Mouse (Mus musculus): ENCODE data around the gene Mab21l1. TPM values are rescaled to one million over a fixed set of nuclear protein-coding genes. Genes with fewer than 3 reads are reported as not detected.

Mab21l1 gene
- polyA plus RNA-seq, 1 experiment from 2014 or later = 160 TPM

DNA sequence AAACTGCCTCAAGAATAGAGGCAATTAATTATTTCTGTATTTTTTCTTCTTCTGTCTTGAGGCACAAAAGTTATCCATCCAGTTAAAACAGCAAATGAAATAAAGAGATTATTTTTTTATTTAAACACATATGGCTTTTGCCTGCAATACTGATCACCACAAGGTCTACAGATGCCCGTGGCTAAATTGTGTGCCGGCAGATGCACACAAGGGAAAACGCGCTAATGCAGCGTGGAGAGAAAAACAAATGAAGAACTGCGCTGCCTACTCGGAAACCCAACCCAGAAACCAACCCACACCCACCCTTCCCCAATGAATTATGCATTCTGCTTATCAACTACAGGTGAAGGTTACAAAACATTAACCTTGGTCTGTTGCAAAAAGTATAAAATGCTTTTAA lies 7.1 kb upstream of the Mab21l1 start:
- 35% methylated on average over 7 of the region's 7 CpGs for WGBS
- Histone ChIP-seq H3K9me3 (ENCODE audit: control insufficient read depth, low read length) (no peaks in the 10 kb centered on the region), H3K9ac (ENCODE audit: low read depth, low read length) (no peak overlapping the region), H3K27me3 (replicated peaks; ENCODE audit: control insufficient read depth, insufficient read depth, low read length) (no peaks in the 10 kb centered on the region), H3K36me3 (ENCODE audit: control insufficient read depth, insufficient read depth, low read length) (no peaks in the 10 kb centered on the region), H3K4me2 (ENCODE audit: low read length) (no peak overlapping the region), H3K4me1 (ENCODE audit: control insufficient read depth, insufficient read depth, low read depth, low read length) (peaks cover 9% of the 10 kb centered on the region), H3K4me3 (ENCODE audit: low read length) (no peak overlapping the region), H3K27ac (ENCODE audit: low read depth, low read length) (peak overlapping the region; percentile 30; the same call in 1 of the 2 replicates)
- peak; percentile 38; the same call in 1 of the 2 replicates for ATAC-seq

DNA sequence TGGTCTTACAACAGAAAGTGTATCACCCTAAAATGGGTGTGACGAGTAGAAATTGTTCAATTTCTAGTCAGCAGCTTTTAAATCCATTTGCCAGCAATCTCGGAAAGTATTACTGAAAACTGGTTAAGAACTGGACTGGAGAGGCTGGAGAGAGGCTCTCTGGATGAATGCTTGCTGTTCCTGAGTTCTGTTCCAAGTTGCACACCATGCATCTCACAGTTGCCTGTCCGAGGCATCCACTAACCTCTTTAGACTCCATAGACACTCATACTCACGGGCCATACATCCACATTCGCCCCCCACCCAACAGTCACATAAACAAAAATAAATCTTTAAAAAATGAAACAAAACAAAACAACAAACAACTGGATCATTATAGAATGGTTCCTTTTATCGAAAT lies 6.6 kb upstream of the Mab21l1 start:
- Histone ChIP-seq H3K4me1 (ENCODE audit: control insufficient read depth, insufficient read depth, low read depth, low read length) (peaks cover 13% of the 10 kb centered on the region), H3K27me3 (replicated peaks; ENCODE audit: control insufficient read depth, insufficient read depth, low read length) (no peaks in the 10 kb centered on the region), H3K9ac (ENCODE audit: low read depth, low read length) (no peak overlapping the region), H3K27ac (ENCODE audit: low read depth, low read length) (peak overlapping the region; percentile 44), H3K36me3 (ENCODE audit: control insufficient read depth, insufficient read depth, low read length) (no peaks in the 10 kb centered on the region), H3K4me2 (ENCODE audit: low read length) (no peak overlapping the region), H3K4me3 (ENCODE audit: low read length) (no peak overlapping the region), H3K9me3 (ENCODE audit: control insufficient read depth, low read length) (no peaks in the 10 kb centered on the region)
- 69% methylated on average over 6 of the region's 6 CpGs for WGBS
- ATAC-seq = no peak

DNA sequence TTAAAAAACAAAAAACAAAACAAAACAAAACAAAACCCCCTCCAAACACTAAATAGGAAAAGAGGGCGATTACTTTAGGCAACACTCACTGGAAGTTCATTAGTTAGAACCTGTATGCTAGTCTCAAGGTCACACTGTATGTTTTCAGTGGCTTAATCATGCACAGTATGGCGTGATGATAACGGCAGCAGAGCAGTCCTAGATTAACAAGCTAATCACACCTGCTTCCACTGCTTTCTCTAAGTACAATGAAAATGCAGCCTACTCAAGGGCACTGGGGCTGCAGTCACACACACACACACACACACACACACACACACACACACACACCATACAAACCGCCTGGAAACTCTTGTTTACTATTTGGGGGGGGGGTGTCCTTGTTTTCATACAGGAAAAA lies 4.8 kb upstream of the Mab21l1 start:
- Histone ChIP-seq H3K4me2 (ENCODE audit: low read length) (peak overlapping the region; percentile 8), H3K4me3 (ENCODE audit: low read length) (no peak overlapping the region), H3K27me3 (replicated peaks; ENCODE audit: control insufficient read depth, insufficient read depth, low read length) (no peaks in the 10 kb centered on the region), H3K9me3 (ENCODE audit: control insufficient read depth, low read length) (no peaks in the 10 kb centered on the region), H3K9ac (ENCODE audit: low read depth, low read length) (no peak overlapping the region), H3K27ac (ENCODE audit: low read depth, low read length) (peak overlapping the region; percentile 66), H3K4me1 (ENCODE audit: control insufficient read depth, insufficient read depth, low read depth, low read length) (peaks cover 15% of the 10 kb centered on the region), H3K36me3 (ENCODE audit: control insufficient read depth, insufficient read depth, low read length) (no peaks in the 10 kb centered on the region)
- WGBS = 46% methylated on average over 4 of the region's 4 CpGs
- ATAC-seq = no peak

DNA sequence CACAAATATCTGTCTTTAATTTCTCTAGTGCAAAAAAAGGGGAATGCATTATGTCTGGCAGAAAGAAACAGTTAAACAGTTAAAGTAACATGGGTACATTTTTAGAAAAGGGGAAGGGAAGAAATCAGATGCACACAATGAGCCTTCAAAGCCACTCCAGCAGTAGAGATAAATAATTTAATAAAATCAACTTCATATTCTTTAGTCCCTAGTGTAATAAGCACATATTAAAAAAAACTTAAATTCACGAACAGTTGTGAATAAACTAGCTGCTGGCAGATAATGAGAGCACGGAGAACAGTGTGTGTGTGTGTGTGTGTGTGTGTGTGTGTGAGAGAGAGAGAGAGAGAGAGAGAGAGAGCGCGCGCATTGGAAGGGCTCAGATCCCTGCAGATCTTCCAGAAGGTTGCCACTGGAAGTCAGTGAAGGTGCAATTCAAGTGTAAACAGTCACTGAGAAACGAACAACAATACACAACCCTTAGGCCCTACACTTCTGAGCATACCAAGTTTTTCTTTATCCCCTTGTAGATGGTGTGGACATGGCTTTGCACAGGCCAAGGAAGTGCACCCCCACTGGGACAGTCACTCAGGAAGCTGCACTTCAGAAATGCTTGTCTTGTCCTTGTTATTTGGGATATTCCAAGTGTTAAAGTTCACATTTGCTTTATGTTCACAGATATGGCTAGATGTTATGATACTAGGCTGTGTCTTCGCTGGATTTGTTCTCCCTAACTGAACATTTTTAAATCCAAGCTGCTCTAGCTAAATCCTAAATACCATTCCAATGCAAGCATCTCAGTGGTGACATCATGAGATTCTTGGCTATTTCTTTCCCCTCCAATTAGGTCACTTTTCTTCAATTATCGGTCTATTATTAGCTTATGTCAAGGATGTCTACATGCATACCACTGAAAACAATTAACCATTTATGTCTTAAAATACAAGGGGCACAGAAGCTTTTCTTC lies 3.3 kb upstream of the Mab21l1 start:
- Histone ChIP-seq H3K27ac (ENCODE audit: low read depth, low read length) (peak overlapping the region; percentile 75), H3K9ac (ENCODE audit: low read depth, low read length) (peak overlapping the region; percentile 8; the same call in 1 of the 2 replicates), H3K4me3 (ENCODE audit: low read length) (no peak overlapping the region), H3K4me2 (ENCODE audit: low read length) (peak overlapping the region; percentile 30), H3K4me1 (ENCODE audit: control insufficient read depth, insufficient read depth, low read depth, low read length) (peaks cover 12% of the 10 kb centered on the region), H3K27me3 (replicated peaks; ENCODE audit: control insufficient read depth, insufficient read depth, low read length) (no peaks in the 10 kb centered on the region), H3K9me3 (ENCODE audit: control insufficient read depth, low read length) (no peaks in the 10 kb centered on the region), H3K36me3 (ENCODE audit: control insufficient read depth, insufficient read depth, low read length) (no peaks in the 10 kb centered on the region)
- 38% methylated on average over 8 of the region's 8 CpGs for WGBS
- ATAC-seq = no peak

DNA sequence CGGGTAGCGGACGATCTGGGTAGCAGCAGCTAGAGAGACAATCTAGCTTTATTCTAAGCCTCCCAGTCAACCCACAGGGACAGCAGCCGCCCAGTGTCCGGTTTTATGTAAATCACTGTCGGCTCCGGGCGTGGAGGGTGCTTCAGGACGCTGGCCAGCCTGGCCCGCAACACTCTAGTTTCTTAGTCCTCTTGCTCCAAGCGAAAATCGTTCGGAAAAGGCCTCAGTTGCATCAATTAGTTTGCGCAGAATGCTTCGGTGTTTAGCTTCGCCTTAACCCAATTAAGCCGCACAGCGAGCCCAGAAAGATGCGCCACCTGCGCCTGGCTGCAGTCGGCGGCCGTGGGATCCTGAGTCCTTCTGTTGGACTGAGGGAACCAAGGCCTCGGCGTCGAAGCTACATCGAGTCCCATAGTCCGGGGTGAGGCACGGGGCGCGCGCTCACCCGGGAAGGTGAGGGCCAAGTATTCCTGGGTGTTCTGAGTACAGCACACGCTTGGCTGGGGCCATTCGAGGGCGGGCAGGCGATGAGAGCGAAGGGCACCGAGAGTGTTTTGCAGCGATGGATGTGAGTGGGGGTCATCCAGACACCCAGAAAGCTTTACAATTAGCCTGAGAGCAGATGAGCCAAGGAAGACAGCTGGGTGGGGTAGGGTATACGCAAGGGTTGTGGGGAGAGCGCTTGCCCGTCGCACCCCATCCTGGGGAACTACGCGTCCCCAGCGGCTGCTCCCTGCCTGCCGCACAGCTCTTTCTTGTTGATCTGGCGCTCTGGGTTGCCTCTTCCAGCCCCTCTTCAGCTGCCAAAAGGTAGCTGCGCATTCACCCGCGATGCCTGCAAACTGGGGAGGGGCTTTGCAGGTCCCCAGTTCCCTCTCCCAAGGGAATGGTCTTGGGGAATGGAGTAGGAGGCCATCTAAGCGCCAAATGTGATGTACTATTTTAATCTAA lies 1.9 kb upstream of the Mab21l1 start:
- ATAC-seq = peak; percentile 55
- WGBS = 8% methylated on average over 53 of the region's 53 CpGs
- no peaks in the 10 kb centered on the region for H3K27me3 ChIP-seq (replicated peaks; ENCODE audit: control insufficient read depth, insufficient read depth, low read length)
- H3K9ac ChIP-seq (ENCODE audit: low read depth, low read length) = peak overlapping the region; percentile 71
- H3K4me2 ChIP-seq (ENCODE audit: low read length) = peak overlapping the region; percentile 67
- peak overlapping the region; percentile 94 for H3K27ac ChIP-seq (ENCODE audit: low read depth, low read length)
- peaks cover 10% of the 10 kb centered on the region for H3K4me1 ChIP-seq (ENCODE audit: control insufficient read depth, insufficient read depth, low read depth, low read length)
- no peaks in the 10 kb centered on the region for H3K9me3 ChIP-seq (ENCODE audit: control insufficient read depth, low read length)
- peak overlapping the region; percentile 35 for H3K4me3 ChIP-seq (ENCODE audit: low read length)
- H3K36me3 ChIP-seq (ENCODE audit: control insufficient read depth, insufficient read depth, low read length) = no peaks in the 10 kb centered on the region

DNA sequence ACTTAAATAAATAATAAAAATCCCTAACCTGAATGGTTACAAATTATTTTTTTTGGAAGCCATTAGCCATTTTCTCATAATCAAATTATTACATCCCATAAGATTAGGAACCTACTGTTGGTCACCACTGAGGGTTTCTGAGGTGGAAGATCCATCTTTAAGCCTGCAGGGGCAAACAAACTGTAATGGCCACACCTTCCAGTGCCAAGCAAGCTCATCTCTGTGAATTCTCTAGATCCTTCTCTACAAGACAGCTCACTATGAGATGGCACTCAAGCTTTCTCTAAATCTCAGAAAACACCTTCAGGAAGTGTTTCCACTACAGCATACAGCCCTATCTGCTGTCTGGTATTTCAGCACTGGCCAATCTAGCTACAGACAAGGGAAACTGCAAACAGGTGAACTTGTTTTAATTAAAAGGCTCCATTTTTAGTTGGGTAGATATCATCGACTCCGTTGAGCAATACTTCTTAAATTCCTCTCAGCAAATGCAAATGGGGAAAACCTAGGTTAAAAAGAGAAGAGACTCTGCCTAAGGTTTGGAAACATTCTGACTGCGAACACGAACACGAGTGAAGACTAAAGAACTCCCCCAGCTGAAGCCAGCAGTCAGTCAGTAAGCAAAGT lies 768 bp upstream of the Mab21l1 start:
- WGBS = 32% methylated on average over 5 of the region's 5 CpGs
- Histone ChIP-seq H3K9ac (ENCODE audit: low read depth, low read length) (peak overlapping the region; percentile 68; the same call in 1 of the 2 replicates), H3K27ac (ENCODE audit: low read depth, low read length) (peak overlapping the region; percentile 94), H3K27me3 (replicated peaks; ENCODE audit: control insufficient read depth, insufficient read depth, low read length) (no peaks in the 10 kb centered on the region), H3K4me3 (ENCODE audit: low read length) (peak overlapping the region; percentile 48), H3K36me3 (ENCODE audit: control insufficient read depth, insufficient read depth, low read length) (no peaks in the 10 kb centered on the region), H3K4me2 (ENCODE audit: low read length) (peak overlapping the region; percentile 67), H3K4me1 (ENCODE audit: control insufficient read depth, insufficient read depth, low read depth, low read length) (peaks cover 8% of the 10 kb centered on the region), H3K9me3 (ENCODE audit: control insufficient read depth, low read length) (no peaks in the 10 kb centered on the region)
- no peak for ATAC-seq

DNA sequence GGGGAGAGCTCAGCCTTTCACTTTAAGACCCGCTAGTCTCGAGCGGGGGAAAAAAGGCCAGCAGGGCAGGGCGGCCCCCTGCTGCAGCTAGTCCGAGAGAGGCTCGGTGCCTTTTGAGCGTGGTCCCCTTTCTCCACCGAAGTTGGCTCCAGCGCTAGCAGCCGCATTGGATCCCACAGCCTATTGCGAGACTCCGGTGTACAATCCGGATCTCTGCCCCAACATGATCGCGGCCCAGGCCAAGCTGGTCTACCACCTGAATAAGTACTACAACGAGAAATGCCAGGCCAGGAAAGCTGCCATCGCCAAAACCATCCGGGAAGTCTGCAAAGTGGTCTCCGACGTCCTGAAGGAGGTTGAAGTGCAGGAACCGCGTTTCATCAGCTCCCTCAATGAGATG lies 461 bp downstream of the Mab21l1 start:
- H3K36me3 ChIP-seq (ENCODE audit: control insufficient read depth, insufficient read depth, low read length) = no peaks in the 10 kb centered on the region
- H3K9ac ChIP-seq (ENCODE audit: low read depth, low read length) = peak overlapping the region; percentile 68
- WGBS = 12% methylated on average over 22 of the region's 22 CpGs
- H3K4me2 ChIP-seq (ENCODE audit: low read length) = peak overlapping the region; percentile 67
- H3K27me3 ChIP-seq (replicated peaks; ENCODE audit: control insufficient read depth, insufficient read depth, low read length) = no peaks in the 10 kb centered on the region
- 0 out of 2 replicates have a peak, but pooled peaks have one; percentile 2 for ATAC-seq
- H3K9me3 ChIP-seq (ENCODE audit: control insufficient read depth, low read length) = no peaks in the 10 kb centered on the region
- peaks cover 8% of the 10 kb centered on the region for H3K4me1 ChIP-seq (ENCODE audit: control insufficient read depth, insufficient read depth, low read depth, low read length)
- H3K27ac ChIP-seq (ENCODE audit: low read depth, low read length) = peak overlapping the region; percentile 94
- H3K4me3 ChIP-seq (ENCODE audit: low read length) = peak overlapping the region; percentile 48

DNA sequence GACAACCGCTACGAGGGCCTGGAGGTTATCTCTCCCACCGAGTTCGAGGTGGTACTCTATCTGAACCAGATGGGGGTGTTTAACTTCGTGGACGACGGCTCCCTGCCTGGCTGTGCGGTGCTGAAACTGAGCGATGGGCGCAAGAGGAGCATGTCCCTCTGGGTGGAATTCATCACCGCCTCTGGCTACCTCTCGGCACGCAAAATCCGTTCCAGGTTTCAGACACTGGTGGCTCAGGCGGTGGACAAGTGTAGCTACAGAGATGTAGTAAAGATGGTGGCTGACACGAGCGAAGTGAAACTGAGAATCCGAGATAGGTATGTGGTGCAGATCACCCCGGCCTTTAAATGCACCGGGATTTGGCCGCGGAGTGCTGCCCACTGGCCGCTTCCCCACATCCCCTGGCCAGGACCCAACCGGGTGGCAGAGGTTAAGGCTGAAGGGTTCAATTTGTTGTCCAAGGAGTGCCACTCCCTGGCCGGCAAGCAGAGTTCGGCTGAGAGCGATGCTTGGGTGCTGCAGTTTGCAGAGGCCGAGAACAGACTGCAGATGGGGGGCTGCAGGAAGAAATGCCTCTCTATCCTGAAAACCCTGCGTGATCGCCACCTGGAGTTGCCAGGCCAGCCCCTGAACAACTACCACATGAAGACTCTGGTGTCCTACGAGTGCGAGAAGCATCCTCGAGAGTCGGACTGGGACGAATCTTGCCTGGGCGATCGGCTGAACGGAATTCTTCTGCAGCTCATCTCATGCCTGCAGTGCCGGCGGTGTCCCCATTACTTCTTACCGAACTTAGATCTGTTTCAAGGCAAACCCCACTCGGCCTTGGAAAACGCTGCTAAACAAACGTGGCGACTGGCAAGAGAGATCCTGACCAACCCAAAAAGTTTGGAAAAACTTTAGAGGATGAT lies 1.1 kb downstream of the Mab21l1 start:
- Histone ChIP-seq H3K4me1 (ENCODE audit: control insufficient read depth, insufficient read depth, low read depth, low read length) (peaks cover 8% of the 10 kb centered on the region), H3K36me3 (ENCODE audit: control insufficient read depth, insufficient read depth, low read length) (no peaks in the 10 kb centered on the region), H3K9me3 (ENCODE audit: control insufficient read depth, low read length) (no peaks in the 10 kb centered on the region), H3K4me3 (ENCODE audit: low read length) (peak overlapping the region; percentile 48), H3K27me3 (replicated peaks; ENCODE audit: control insufficient read depth, insufficient read depth, low read length) (no peaks in the 10 kb centered on the region), H3K9ac (ENCODE audit: low read depth, low read length) (peak overlapping the region; percentile 68), H3K27ac (ENCODE audit: low read depth, low read length) (peak overlapping the region; percentile 94), H3K4me2 (ENCODE audit: low read length) (peak overlapping the region; percentile 67)
- WGBS = 13% methylated on average over 45 of the region's 45 CpGs
- ATAC-seq = no peak
